Mouse (Mus musculus): Measurements from ENCODE around the gene Dlg5.

- TF ChIP-seq CTCF (IDR thresholded peaks at IDR 0.05; ENCODE audit: low read depth, low read length) (no peak), EP300 (IDR thresholded peaks at IDR 0.05; ENCODE audit: insufficient read depth, low read depth, low read length) (no peak), POLR2A (IDR thresholded peaks at IDR 0.05; ENCODE audit: insufficient read depth, low read length) (no peak)
Observed at GRCm38 (mm10) chr14:24262915-24263314, 17.2 kb upstream of the Dlg5 start.

Measured in ES-Bruce4 (cell line).